In the genomic region with DNA sequence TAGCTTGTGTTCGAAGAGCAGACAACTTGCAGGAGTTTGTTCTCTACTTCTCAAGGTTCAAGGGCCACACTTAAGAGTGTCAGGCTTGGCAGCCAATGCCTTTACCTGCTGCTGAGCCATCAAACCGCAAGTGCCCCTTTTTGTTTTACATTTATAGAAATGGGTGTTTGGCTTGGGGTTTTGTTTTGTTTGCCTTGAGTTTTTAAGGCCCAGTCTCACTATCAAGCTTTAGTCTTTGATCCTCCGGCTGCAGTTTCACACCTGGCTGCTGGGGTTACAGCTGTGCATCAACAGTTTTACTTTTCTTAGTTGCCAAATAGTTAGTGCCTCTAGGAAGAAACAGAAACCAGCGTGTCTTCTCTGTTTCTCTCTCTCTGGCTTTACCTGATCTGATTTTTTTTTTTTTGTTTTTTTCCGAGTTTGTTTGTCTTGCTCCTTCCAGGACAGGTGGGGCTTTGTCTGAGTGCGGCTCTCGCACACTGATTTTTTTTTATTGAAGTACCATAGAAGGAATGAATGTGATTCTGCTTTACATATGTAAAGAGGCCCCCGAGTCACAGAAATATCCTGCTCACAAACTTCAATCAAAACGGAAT, we compare ENCODE assay signal across 8 mouse cellular contexts. TPM values are rescaled to one million over a fixed set of nuclear protein-coding genes. Genes with fewer than 3 reads are reported as not detected.
DNase-seq lines count a peak whose midpoint lies in the region; ATAC-seq lines count a peak whose summit lies in the region.

No protein-coding gene starts in this region.

- peaks cover 26% of the 10 kb centered on the region for H3K27me3 ChIP-seq in heart, embryonic 13.5 days (replicated peaks)
- peaks cover 62% of the 10 kb centered on the region for H3K27me3 ChIP-seq in forebrain, embryonic 10.5 days (ENCODE audit: poor library complexity, severe bottlenecking)
- H3K27me3 ChIP-seq in limb, embryonic 15.5 days: peaks cover 15% of the 10 kb centered on the region
- H3K27me3 ChIP-seq in neural tube, embryonic 12.5 days (replicated peaks): peaks cover 19% of the 10 kb centered on the region

- peak overlapping the region; percentile 94 for H3K9ac ChIP-seq in heart, embryonic 13.5 days
- peak overlapping the region; percentile 69; the same call in 1 of the 2 replicates for H3K9ac ChIP-seq in limb, embryonic 15.5 days
- peak overlapping the region; percentile 95; the same call in 1 of the 2 replicates for H3K9ac ChIP-seq in neural tube, embryonic 12.5 days

- ATAC-seq in heart, embryonic 13.5 days (ENCODE audit: extremely low read depth, insufficient number of reproducible peaks, low FRiP score, low TSS enrichment): no peak
- no peak for ATAC-seq in limb, embryonic 15.5 days (ENCODE audit: insufficient number of reproducible peaks, low FRiP score, low TSS enrichment, low read depth)
- no peak for ATAC-seq in neural tube, embryonic 12.5 days (ENCODE audit: low FRiP score, low read depth)

- H3K4me3 ChIP-seq in heart, embryonic 13.5 days: peak overlapping the region; percentile 84
- peak overlapping the region; percentile 86 for H3K4me3 ChIP-seq in forebrain, embryonic 10.5 days
- H3K4me3 ChIP-seq in limb, embryonic 15.5 days: peak overlapping the region; percentile 76
- H3K4me3 ChIP-seq in neural tube, embryonic 12.5 days: peak overlapping the region; percentile 81

- H3K4me1 ChIP-seq in heart, embryonic 13.5 days: peaks cover 16% of the 10 kb centered on the region
- H3K4me1 ChIP-seq in forebrain, embryonic 10.5 days: peaks cover 26% of the 10 kb centered on the region
- H3K4me1 ChIP-seq in limb, embryonic 15.5 days: peaks cover 18% of the 10 kb centered on the region
- H3K4me1 ChIP-seq in neural tube, embryonic 12.5 days: peaks cover 21% of the 10 kb centered on the region

- no peak for DNase-seq in heart, postnatal 4 days
- DNase-seq in forebrain, embryonic 10.5 days (ENCODE audit: extremely low spot score, low spot score): no peak
- no peak for DNase-seq in adrenal gland, postnatal 36 days
- DNase-seq in embryo, embryonic 10 days (ENCODE audit: low spot score): no peak
- no peak for DNase-seq in left cerebral cortex, adult 18-20 months (ENCODE audit: low spot score in 2 of 2)

- H3K27ac ChIP-seq in heart, embryonic 13.5 days (replicated peaks): 0 out of 2 replicates have a peak overlapping the region, but pooled peaks have one; percentile 63
- no peak overlapping the region for H3K27ac ChIP-seq in forebrain, embryonic 10.5 days
- peak overlapping the region; percentile 38; the same call in 1 of the 2 replicates for H3K27ac ChIP-seq in limb, embryonic 15.5 days
- no peak overlapping the region for H3K27ac ChIP-seq in neural tube, embryonic 12.5 days

- no peaks in the 10 kb centered on the region for H3K9me3 ChIP-seq in heart, embryonic 13.5 days
- no peaks in the 10 kb centered on the region for H3K9me3 ChIP-seq in forebrain, embryonic 10.5 days
- no peaks in the 10 kb centered on the region for H3K9me3 ChIP-seq in limb, embryonic 15.5 days
- H3K9me3 ChIP-seq in neural tube, embryonic 12.5 days: no peaks in the 10 kb centered on the region

- H3K4me2 ChIP-seq in heart, embryonic 13.5 days: peak overlapping the region; percentile 75
- H3K4me2 ChIP-seq in limb, embryonic 15.5 days: peak overlapping the region; percentile 97
- peak overlapping the region; percentile 93 for H3K4me2 ChIP-seq in neural tube, embryonic 12.5 days (replicated peaks)

- 20% methylated on average over 9 of the region's 9 CpGs for WGBS in heart, embryonic 13.5 days
- WGBS in forebrain, embryonic 10.5 days: 33% methylated on average over 9 of the region's 9 CpGs
- WGBS in limb, embryonic 15.5 days: 20% methylated on average over 9 of the region's 9 CpGs
- 24% methylated on average over 9 of the region's 9 CpGs for WGBS in neural tube, embryonic 12.5 days

- H3K36me3 ChIP-seq in heart, embryonic 13.5 days: no peaks in the 10 kb centered on the region
- H3K36me3 ChIP-seq in forebrain, embryonic 10.5 days (replicated peaks): no peaks in the 10 kb centered on the region
- no peaks in the 10 kb centered on the region for H3K36me3 ChIP-seq in limb, embryonic 15.5 days
- no peaks in the 10 kb centered on the region for H3K36me3 ChIP-seq in neural tube, embryonic 12.5 days

RNA-seq across cellular contexts. Expression of a gene that starts 1.4 kb away (rescaled TPM):
- polyA plus RNA-seq in heart, embryonic 13.5 days (2015; fragmentation: Nextera tagmentation; extraction: Ambion mirVana): 4.4 and 5.6 TPM in 2 replicates
- total RNA-seq in heart, postnatal 4 days (2021): 10 to 100 TPM; 26.3 to 29.3 TPM
- 3.6 and 4.9 TPM in 2 replicates for polyA plus RNA-seq in forebrain, embryonic 10.5 days (2016; fragmentation: Nextera tagmentation; extraction: Ambion mirVana)
- polyA plus RNA-seq in limb, embryonic 15.5 days (2015; fragmentation: Nextera tagmentation; extraction: Ambion mirVana): 4.9 and 7.4 TPM in 2 replicates
- 29.0 and 29.1 TPM in 2 replicates for polyA plus RNA-seq in neural tube, embryonic 12.5 days (2016; fragmentation: Nextera tagmentation; extraction: Ambion mirVana)
- total RNA-seq in adrenal gland, postnatal 36 days (2021): 10 to 100 TPM; 12.4 to 15.8 TPM
- 100 to 1,000 TPM; 119 to 127 TPM for total RNA-seq in left cerebral cortex, adult 18-20 months (2021)

RNA-seq across cellular contexts. Expression of a gene that starts 16.8 kb away (rescaled TPM):
- polyA plus RNA-seq in heart, embryonic 13.5 days (2015; fragmentation: Nextera tagmentation; extraction: Ambion mirVana): 202 and 203 TPM in 2 replicates
- 100 to 1,000 TPM; 147 to 155 TPM for total RNA-seq in heart, postnatal 4 days (2021)
- polyA plus RNA-seq in forebrain, embryonic 10.5 days (2016; fragmentation: Nextera tagmentation; extraction: Ambion mirVana): 214 and 224 TPM in 2 replicates
- polyA plus RNA-seq in limb, embryonic 15.5 days (2015; fragmentation: Nextera tagmentation; extraction: Ambion mirVana): 166 and 185 TPM in 2 replicates
- polyA plus RNA-seq in neural tube, embryonic 12.5 days (2016; fragmentation: Nextera tagmentation; extraction: Ambion mirVana): 171 and 182 TPM in 2 replicates
- 100 to 1,000 TPM; 188 to 248 TPM for total RNA-seq in adrenal gland, postnatal 36 days (2021)
- 100 to 1,000 TPM; 114 to 119 TPM for total RNA-seq in left cerebral cortex, adult 18-20 months (2021)

RNA-seq across cellular contexts. Expression of a gene that starts 38.4 kb away (rescaled TPM):
- polyA plus RNA-seq in heart, embryonic 13.5 days (2015; fragmentation: Nextera tagmentation; extraction: Ambion mirVana): 15.3 and 16.0 TPM in 2 replicates
- 10 to 100 TPM; 21.6 to 22.6 TPM for total RNA-seq in heart, postnatal 4 days (2021)
- 4.3 and 4.6 TPM in 2 replicates for polyA plus RNA-seq in forebrain, embryonic 10.5 days (2016; fragmentation: Nextera tagmentation; extraction: Ambion mirVana)
- polyA plus RNA-seq in limb, embryonic 15.5 days (2015; fragmentation: Nextera tagmentation; extraction: Ambion mirVana): 34.8 and 36.6 TPM in 2 replicates
- polyA plus RNA-seq in neural tube, embryonic 12.5 days (2016; fragmentation: Nextera tagmentation; extraction: Ambion mirVana): 3.8 and 5.1 TPM in 2 replicates
- total RNA-seq in adrenal gland, postnatal 36 days (2021): 10 to 100 TPM; 37.5 to 49.6 TPM
- 1 to 10 TPM; 1.2 to 1.9 TPM for total RNA-seq in left cerebral cortex, adult 18-20 months (2021)

RNA-seq across cellular contexts. Expression of a gene that starts 46.6 kb away (rescaled TPM):
- polyA plus RNA-seq in heart, embryonic 13.5 days (2015; fragmentation: Nextera tagmentation; extraction: Ambion mirVana): 19.2 and 20.6 TPM in 2 replicates
- total RNA-seq in heart, postnatal 4 days (2021): 10 to 100 TPM; 14.4 to 14.6 TPM
- polyA plus RNA-seq in forebrain, embryonic 10.5 days (2016; fragmentation: Nextera tagmentation; extraction: Ambion mirVana): 31.4 and 33.4 TPM in 2 replicates
- polyA plus RNA-seq in limb, embryonic 15.5 days (2015; fragmentation: Nextera tagmentation; extraction: Ambion mirVana): 24.9 and 25.4 TPM in 2 replicates
- 40.0 and 41.0 TPM in 2 replicates for polyA plus RNA-seq in neural tube, embryonic 12.5 days (2016; fragmentation: Nextera tagmentation; extraction: Ambion mirVana)
- 10 to 100 TPM; 17.6 to 20.0 TPM for total RNA-seq in adrenal gland, postnatal 36 days (2021)
- total RNA-seq in left cerebral cortex, adult 18-20 months (2021): 10 to 100 TPM; 25.4 to 31.6 TPM

Comparison
In these comparisons a context has a peak if more than half of its experiments do, and no peak if none do; other contexts are left out.
1. H3K27ac ChIP-seq: peak in heart, embryonic 13.5 days (single experiment) and limb, embryonic 15.5 days (single experiment); none in forebrain, embryonic 10.5 days (single experiment) and neural tube, embryonic 12.5 days (single experiment).
2. Peak in every context shown above with its lines, with median percentiles within 50 percentile points of each other: H3K4me2 ChIP-seq, H3K4me3 ChIP-seq and H3K9ac ChIP-seq.